8 mouse cellular contexts compared by ENCODE assay signal in genomic region chr12:21416506-21416905, GRCm38 (mm10). TPM values are rescaled to one million over a fixed set of nuclear protein-coding genes. Genes with fewer than 3 reads are reported as not detected.
A peak's percentile ranks its signal among the peaks of the same experiment; 100 is the strongest.
DNase-seq lines count a peak whose midpoint lies in the region; ATAC-seq and TF ChIP-seq lines count a peak whose summit lies in the region.

No protein-coding gene starts in this region.

- no peak for TF ChIP-seq CTCF in testis, adult 2 months (IDR thresholded peaks at IDR 0.05; ENCODE audit: control insufficient read depth, insufficient read depth, insufficient replicate concordance, low read depth, low read length)

- no peaks in the 10 kb centered on the region; the same call in 1 of the 2 replicates for H3K36me3 ChIP-seq in testis, adult 2 months (ENCODE audit: control insufficient read depth, insufficient read depth, low read length)
- H3K36me3 ChIP-seq in heart, embryonic 10.5 days: peaks cover 41% of the 10 kb centered on the region
- H3K36me3 ChIP-seq in limb, embryonic 14.5 days (ENCODE audit: control insufficient read depth, insufficient read depth, low read length): peaks cover 37% of the 10 kb centered on the region
- peaks cover 36% of the 10 kb centered on the region for H3K36me3 ChIP-seq in neural tube, embryonic 13.5 days

- DNase-seq in adrenal gland, postnatal 10 days: peak; percentile 25
- no peak for DNase-seq in adrenal gland, adult 18-20 months (ENCODE audit: low spot score in 2 of 2)
- DNase-seq in testis, postnatal 14 days (ENCODE audit: low spot score): no peak
- DNase-seq in heart, embryonic 10.5 days (ENCODE audit: low spot score): peak; percentile 76
- DNase-seq in limb, embryonic 14.5 days (ENCODE audit: low spot score): no peak
- no peak for DNase-seq in frontal cortex, postnatal 36 days (ENCODE audit: low spot score in 2 of 2)

- H3K9ac ChIP-seq in limb, embryonic 14.5 days (ENCODE audit: low read depth, low read length, severe bottlenecking): peak overlapping the region; percentile 97
- H3K9ac ChIP-seq in neural tube, embryonic 13.5 days: peak overlapping the region; percentile 99

- under 1% methylated on average over 14 of the region's 15 CpGs for whole genome bisulfite sequencing in heart, embryonic 10.5 days
- 1% methylated on average over 13 of the region's 15 CpGs for WGBS in limb, embryonic 14.5 days
- 0% methylated on average over 13 of the region's 15 CpGs for WGBS in neural tube, embryonic 13.5 days

- TF ChIP-seq POLR2A in testis, adult 2 months (IDR thresholded peaks at IDR 0.05; ENCODE audit: control insufficient read depth, low read depth, low read length): no peak
- TF ChIP-seq POLR2A in limb, embryonic 14.5 days (IDR thresholded peaks at IDR 0.05; ENCODE audit: borderline replicate concordance, extremely low read depth, insufficient read depth, insufficient read length): no peak

- peak overlapping the region; percentile 81 for H3K27ac ChIP-seq in testis, adult 2 months (ENCODE audit: control insufficient read depth, insufficient read depth, low read depth, low read length)
- peak overlapping the region; percentile 83 for H3K27ac ChIP-seq in heart, embryonic 10.5 days
- H3K27ac ChIP-seq in limb, embryonic 14.5 days (replicated peaks; ENCODE audit: low read depth, low read length): peak overlapping the region; percentile 50; the same call in 1 of the 2 replicates
- peak overlapping the region; percentile 100 for H3K27ac ChIP-seq in neural tube, embryonic 13.5 days (replicated peaks)

- H3K9me3 ChIP-seq in heart, embryonic 10.5 days: no peaks in the 10 kb centered on the region
- peaks cover 17% of the 10 kb centered on the region for H3K9me3 ChIP-seq in limb, embryonic 14.5 days (ENCODE audit: control insufficient read depth, low read length)
- H3K9me3 ChIP-seq in neural tube, embryonic 13.5 days: peaks cover 17% of the 10 kb centered on the region

- no peak for ATAC-seq in limb, embryonic 14.5 days (ENCODE audit: low FRiP score, low read depth)
- no peak for ATAC-seq in neural tube, embryonic 13.5 days (ENCODE audit: low read depth)

- peak overlapping the region; percentile 69 for H3K4me2 ChIP-seq in limb, embryonic 14.5 days (replicated peaks; ENCODE audit: low read depth, low read length, severe bottlenecking)
- peak overlapping the region; percentile 88 for H3K4me2 ChIP-seq in neural tube, embryonic 13.5 days

- H3K4me3 ChIP-seq in testis, adult 2 months (ENCODE audit: control insufficient read depth, low read depth, low read length): peak overlapping the region; percentile 95
- H3K4me3 ChIP-seq in heart, embryonic 10.5 days: peak overlapping the region; percentile 86
- peak overlapping the region; percentile 78 for H3K4me3 ChIP-seq in limb, embryonic 14.5 days (replicated peaks; ENCODE audit: low read length)
- peak overlapping the region; percentile 93 for H3K4me3 ChIP-seq in neural tube, embryonic 13.5 days

- peaks cover 4% of the 10 kb centered on the region for H3K4me1 ChIP-seq in testis, adult 2 months (ENCODE audit: control insufficient read depth, insufficient read depth, low read length)
- peaks cover 19% of the 10 kb centered on the region; the same call in 1 of the 2 replicates for H3K4me1 ChIP-seq in heart, embryonic 10.5 days
- H3K4me1 ChIP-seq in limb, embryonic 14.5 days (ENCODE audit: control insufficient read depth, insufficient read depth, low read length): peaks cover 9% of the 10 kb centered on the region; the same call in 1 of the 2 replicates
- peaks cover 32% of the 10 kb centered on the region for H3K4me1 ChIP-seq in neural tube, embryonic 13.5 days (replicated peaks)

- H3K27me3 ChIP-seq in testis, adult 2 months (ENCODE audit: control insufficient read depth, insufficient read depth, low read length): no peaks in the 10 kb centered on the region
- H3K27me3 ChIP-seq in heart, embryonic 10.5 days (ENCODE audit: insufficient read depth, poor library complexity, severe bottlenecking): no peaks in the 10 kb centered on the region
- no peaks in the 10 kb centered on the region for H3K27me3 ChIP-seq in limb, embryonic 14.5 days (ENCODE audit: control insufficient read depth, insufficient read depth, low read length)
- no peaks in the 10 kb centered on the region for H3K27me3 ChIP-seq in neural tube, embryonic 13.5 days

RNA-seq across cellular contexts. Expression of gene Ywhaq, which starts 0.9 kb away (rescaled TPM):
- 100 to 1,000 TPM; 236 to 242 TPM for total RNA-seq in adrenal gland, postnatal 10 days (2021)
- 100 to 1,000 TPM; 267 to 313 TPM for total RNA-seq in adrenal gland, adult 18-20 months (2021)
- polyA plus RNA-seq in testis, adult 2 months (2012; rRNA removed): 100 and 101 TPM in 2 replicates
- 634 and 738 TPM in 2 replicates for polyA plus RNA-seq in heart, embryonic 10.5 days (2016; fragmentation: Nextera tagmentation; extraction: Ambion mirVana)
- 218 and 251 TPM in 2 replicates for polyA plus RNA-seq in limb, embryonic 14.5 days (2012; rRNA removed)
- polyA plus RNA-seq in limb, embryonic 14.5 days (2014; fragmentation: Nextera tagmentation; extraction: Ambion mirVana): 588 and 626 TPM in 2 replicates
- 1,143 and 1,197 TPM in 2 replicates for polyA plus RNA-seq in neural tube, embryonic 13.5 days (2015; fragmentation: Nextera tagmentation; extraction: Ambion mirVana)

RNA-seq across cellular contexts. Expression of gene Adam17, which starts 43.1 kb away (rescaled TPM):
- total RNA-seq in adrenal gland, postnatal 10 days (2021): 10 to 100 TPM; 48.0 to 53.1 TPM
- 10 to 100 TPM; 34.2 to 41.0 TPM for total RNA-seq in adrenal gland, adult 18-20 months (2021)
- 8.5 and 17.8 TPM in 2 replicates for polyA plus RNA-seq in testis, adult 2 months (2012; rRNA removed)
- 36.3 and 38.4 TPM in 2 replicates for polyA plus RNA-seq in heart, embryonic 10.5 days (2016; fragmentation: Nextera tagmentation; extraction: Ambion mirVana)
- polyA plus RNA-seq in limb, embryonic 14.5 days (2012; rRNA removed): 34.7 and 36.9 TPM in 2 replicates
- polyA plus RNA-seq in limb, embryonic 14.5 days (2014; fragmentation: Nextera tagmentation; extraction: Ambion mirVana): 40.7 and 41.8 TPM in 2 replicates
- polyA plus RNA-seq in neural tube, embryonic 13.5 days (2015; fragmentation: Nextera tagmentation; extraction: Ambion mirVana): 22.0 and 23.1 TPM in 2 replicates

Comparison
In these comparisons a context has a peak if more than half of its experiments do, and no peak if none do; other contexts are left out.
1. DNase-seq: peak in adrenal gland, postnatal 10 days (single experiment) and heart, embryonic 10.5 days (single experiment); none in adrenal gland, adult 18-20 months (0 of 2), testis, postnatal 14 days (single experiment), limb, embryonic 14.5 days (single experiment) and frontal cortex, postnatal 36 days (0 of 2).
2. H3K27ac ChIP-seq: peak in every context shown above with its lines; median percentile 100 in neural tube, embryonic 13.5 days; 83 in heart, embryonic 10.5 days; 81 in testis, adult 2 months; 50 in limb, embryonic 14.5 days.
3. Peak in every context shown above with its lines, with median percentiles within 50 percentile points of each other: H3K4me3 ChIP-seq.